Comparison of ENCODE assay signal across 9 mouse cellular contexts in the genomic region with DNA sequence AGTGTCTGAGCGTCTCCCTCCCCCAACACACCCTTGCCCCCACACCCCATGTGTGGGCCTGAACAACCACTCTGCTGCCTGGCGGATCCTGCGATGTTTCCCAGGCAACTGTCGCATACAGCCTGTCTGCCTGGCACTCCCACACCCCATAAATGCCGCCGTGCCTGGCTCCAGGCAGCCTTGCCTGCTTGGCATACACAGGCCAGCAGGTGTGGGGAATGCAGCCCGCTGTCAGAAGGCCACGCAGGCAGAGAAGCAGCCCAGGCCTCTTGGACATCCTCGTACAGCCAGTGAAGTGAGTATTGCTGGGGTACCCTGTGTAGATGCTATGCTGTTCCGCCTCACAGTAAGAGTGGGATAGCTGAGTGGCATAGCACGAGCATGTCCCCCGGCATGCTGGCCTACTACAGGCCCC. TPM values are rescaled to one million over a fixed set of nuclear protein-coding genes. Genes with fewer than 3 reads are reported as not detected.
A peak's percentile ranks its signal among the peaks of the same experiment; 100 is the strongest.
DNase-seq lines count a peak whose midpoint lies in the region; ATAC-seq and TF ChIP-seq lines count a peak whose summit lies in the region.
"Had no signal": no experiment of that assay in that cellular context is flagged by ENCODE, and none has a peak within 500 bp of the region (broad histone marks: within the 10 kb centered on the region; RNA-seq: fewer than 3 reads in every experiment).

No protein-coding gene starts in this region.

- peak; percentile 79 for DNase-seq in heart, embryonic 10.5 days (ENCODE audit: low spot score)
- DNase-seq in heart, adult 9 months (ENCODE audit: low spot score in 2 of 2): no peak
- DNase-seq in Muller cell, postnatal 12 days (ENCODE audit: inconsistent ontology term): peak; percentile 46
- DNase-seq in frontal cortex, postnatal 14 days (ENCODE audit: low spot score in 2 of 2): peak; percentile 62 to 69
- peak; percentile 31 to 71 for DNase-seq in kidney, postnatal 25 days
- peak; percentile 67 for DNase-seq in midbrain, postnatal 0 days (ENCODE audit: low spot score)
- DNase-seq in spleen, adult 12 weeks (ENCODE audit: low spot score): no peak

- peak overlapping the region; percentile 43 for H3K27ac ChIP-seq in heart, embryonic 10.5 days
- H3K27ac ChIP-seq in midbrain, postnatal 0 days (ENCODE audit: low read depth, low read length): no peak overlapping the region
- no peak overlapping the region for H3K27ac ChIP-seq in liver, embryonic 12.5 days
- H3K27ac ChIP-seq: liver, embryonic 14.5 days had no signal

- H3K4me1 ChIP-seq in heart, embryonic 10.5 days: peaks cover 37% of the 10 kb centered on the region
- H3K4me1 ChIP-seq in midbrain, postnatal 0 days (ENCODE audit: insufficient read depth, low read length): peaks cover 3% of the 10 kb centered on the region; the same call in 1 of the 2 replicates
- peaks cover 42% of the 10 kb centered on the region for H3K4me1 ChIP-seq in liver, embryonic 12.5 days

- H3K36me3 ChIP-seq in heart, embryonic 10.5 days: no peaks in the 10 kb centered on the region
- no peaks in the 10 kb centered on the region for H3K36me3 ChIP-seq in midbrain, postnatal 0 days (ENCODE audit: insufficient read depth, low read length)
- H3K36me3 ChIP-seq in liver, embryonic 12.5 days: no peaks in the 10 kb centered on the region

- no peak overlapping the region for H3K4me2 ChIP-seq in midbrain, postnatal 0 days (ENCODE audit: low read depth, low read length, poor library complexity, severe bottlenecking)
- no peak overlapping the region for H3K4me2 ChIP-seq in liver, embryonic 12.5 days

- whole genome bisulfite sequencing in heart, embryonic 10.5 days: 77% methylated on average over 12 of the region's 12 CpGs
- WGBS in midbrain, postnatal 0 days: 72% methylated on average over 12 of the region's 12 CpGs
- 78% methylated on average over 12 of the region's 12 CpGs for WGBS in liver, embryonic 12.5 days (ENCODE audit: insufficient replicate concordance)

- no peaks in the 10 kb centered on the region for H3K27me3 ChIP-seq in heart, embryonic 10.5 days (ENCODE audit: insufficient read depth, poor library complexity, severe bottlenecking)
- no peaks in the 10 kb centered on the region for H3K27me3 ChIP-seq in midbrain, postnatal 0 days (ENCODE audit: insufficient read depth, low read length)
- H3K27me3 ChIP-seq in liver, embryonic 12.5 days (replicated peaks): peaks cover 4% of the 10 kb centered on the region; the same call in 1 of the 2 replicates

- TF ChIP-seq CTCF in midbrain, postnatal 0 days (IDR thresholded peaks at IDR 0.05): no peak

- no peaks in the 10 kb centered on the region for H3K9me3 ChIP-seq in heart, embryonic 10.5 days
- H3K9me3 ChIP-seq in midbrain, postnatal 0 days (ENCODE audit: low read length): no peaks in the 10 kb centered on the region
- H3K9me3 ChIP-seq in liver, embryonic 12.5 days (replicated peaks): no peaks in the 10 kb centered on the region

- H3K4me3 ChIP-seq in heart, embryonic 10.5 days: no peak overlapping the region
- no peak overlapping the region for H3K4me3 ChIP-seq in midbrain, postnatal 0 days (ENCODE audit: low read depth, low read length)
- H3K4me3 ChIP-seq in liver, embryonic 12.5 days: no peak overlapping the region

- H3K9ac ChIP-seq in midbrain, postnatal 0 days (replicated peaks; ENCODE audit: low read length, poor library complexity, severe bottlenecking): no peak overlapping the region
- no peak overlapping the region for H3K9ac ChIP-seq in liver, embryonic 12.5 days
- H3K9ac ChIP-seq: liver, embryonic 14.5 days had no signal

- ATAC-seq in midbrain, postnatal 0 days (ENCODE audit: low FRiP score): no peak; the same call in 1 of the 2 replicates
- no peak for ATAC-seq in liver, embryonic 12.5 days

RNA-seq across cellular contexts. Expression of gene Faap20, which starts 2.9 kb away (rescaled TPM):
- polyA plus RNA-seq in heart, embryonic 10.5 days (2016; fragmentation: Nextera tagmentation; extraction: Ambion mirVana): 77.0 and 87.4 TPM in 2 replicates
- total RNA-seq in midbrain, postnatal 0 days (2014; rRNA removed): 39.5 and 48.7 TPM in 2 replicates
- polyA plus RNA-seq in midbrain, postnatal 0 days (2015; fragmentation: Nextera tagmentation; extraction: Ambion mirVana): 56.6 and 57.1 TPM in 2 replicates
- 25.8 and 31.2 TPM in 2 replicates for polyA plus RNA-seq in liver, embryonic 12.5 days (2016; fragmentation: Nextera tagmentation; extraction: Ambion mirVana)

RNA-seq across cellular contexts. Expression of gene Ski, which starts 24.3 kb away (rescaled TPM):
- 7.5 and 11.3 TPM in 2 replicates for polyA plus RNA-seq in heart, embryonic 10.5 days (2016; fragmentation: Nextera tagmentation; extraction: Ambion mirVana)
- total RNA-seq in midbrain, postnatal 0 days (2014; rRNA removed): 59.8 and 63.1 TPM in 2 replicates
- polyA plus RNA-seq in midbrain, postnatal 0 days (2015; fragmentation: Nextera tagmentation; extraction: Ambion mirVana): 7.1 and 8.4 TPM in 2 replicates
- polyA plus RNA-seq in liver, embryonic 12.5 days (2016; fragmentation: Nextera tagmentation; extraction: Ambion mirVana): 3.5 and 3.8 TPM in 2 replicates

Comparison
In these comparisons a context has a peak if more than half of its experiments do, and no peak if none do; other contexts are left out.
1. DNase-seq: peak in heart, embryonic 10.5 days (single experiment), Muller cell, postnatal 12 days (single experiment), frontal cortex, postnatal 14 days (2 of 2), kidney, postnatal 25 days (2 of 2) and midbrain, postnatal 0 days (single experiment); none in heart, adult 9 months (0 of 2) and spleen, adult 12 weeks (single experiment).